Mouse (Mus musculus) G1E-ER4 (cell line): ENCODE data around the gene Lamp5. TPM values are rescaled to one million over a fixed set of nuclear protein-coding genes. Genes with fewer than 3 reads are reported as not detected.

Experiments used
- GATA1 ChIP-seq: IDR thresholded peaks from one replicate; pipeline ENCODE4 v1.8.0; 2012; ENCODE audit warnings: low read length, inconsistent platforms
- polyA plus RNA-seq: library from polyadenylated mRNA; stranded (reverse); fragments of >175 nt; gene quantifications from 2 replicates; pipeline ENCODE4 v1.2.3, GENCODE M21; 2012

Lamp5 gene
- polyA plus RNA-seq: not detected in 2 replicates

DNA sequence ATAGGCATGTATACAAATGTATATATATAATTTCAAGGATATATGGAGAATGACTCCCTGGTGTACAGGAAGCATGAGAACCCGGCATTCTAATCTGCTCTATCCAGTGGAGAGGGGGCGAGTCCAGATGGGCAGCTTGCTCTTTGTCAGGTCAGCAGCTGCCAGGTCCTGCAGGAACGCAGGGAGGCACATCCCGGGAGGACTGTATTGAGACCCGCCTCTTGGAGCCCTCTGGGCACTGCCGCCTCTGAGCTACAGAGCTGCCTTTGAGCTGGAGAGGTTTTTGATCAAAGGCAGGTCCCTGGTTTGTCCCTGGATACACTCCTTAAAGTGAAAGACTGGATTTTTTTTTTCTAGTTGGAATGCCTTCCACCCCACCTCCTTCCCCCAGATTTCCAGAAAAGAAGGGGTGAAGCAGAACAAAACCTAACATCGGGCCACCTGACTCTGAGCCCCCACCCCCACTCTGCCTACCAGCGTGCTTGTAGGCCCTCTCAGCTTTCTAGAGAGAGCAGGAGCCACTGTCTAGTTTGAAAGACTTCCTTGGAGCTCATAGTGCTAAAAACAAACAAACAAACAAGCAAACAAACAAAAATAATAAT lies at the start of gene Lamp5:
Lamp5 (plus strand) TSS at position 552 of the 602 bp plus-strand sequence.
- no peak for TF ChIP-seq GATA1

DNA sequence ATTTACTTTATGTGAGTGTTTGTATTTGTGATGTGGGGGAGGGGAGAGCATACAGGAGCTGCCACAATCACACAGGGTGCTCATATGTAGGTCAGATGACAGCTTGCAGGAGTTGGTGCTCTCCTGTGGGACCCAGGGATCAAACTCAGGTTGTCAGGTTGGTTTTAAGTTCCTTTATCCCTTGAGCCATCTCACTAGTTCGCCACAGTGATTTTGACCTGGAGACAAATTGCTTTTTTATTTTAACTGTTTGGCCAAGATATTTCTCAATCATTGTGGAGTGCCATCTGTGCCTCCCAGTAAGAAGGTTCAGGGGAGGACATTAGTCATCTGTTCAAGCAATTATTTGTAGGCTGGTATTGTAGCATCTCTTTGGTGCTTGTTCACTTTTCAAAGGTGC lies 48.2 kb upstream of the Lamp5 start:
- TF ChIP-seq GATA1: no peak

DNA sequence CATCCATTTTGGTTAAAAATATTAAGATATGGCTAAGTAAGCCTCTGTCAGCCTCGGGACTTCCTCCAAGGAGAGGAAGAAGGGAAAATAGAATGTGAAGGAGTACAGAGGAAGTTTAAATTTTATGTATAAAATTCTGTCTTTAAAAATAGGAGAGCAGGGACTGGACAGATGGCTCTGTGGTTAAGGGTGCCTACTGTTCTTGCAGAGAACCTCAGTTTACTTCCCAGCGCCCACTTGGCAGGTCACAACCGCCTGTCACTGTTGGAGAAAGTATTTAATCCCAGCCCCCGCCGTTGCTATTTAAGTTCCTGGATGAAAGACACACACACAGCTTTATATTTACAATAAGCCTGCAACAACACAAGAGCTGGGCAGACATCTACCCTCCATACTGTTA lies 45.8 kb upstream of the Lamp5 start:
- TF ChIP-seq GATA1: no peak

DNA sequence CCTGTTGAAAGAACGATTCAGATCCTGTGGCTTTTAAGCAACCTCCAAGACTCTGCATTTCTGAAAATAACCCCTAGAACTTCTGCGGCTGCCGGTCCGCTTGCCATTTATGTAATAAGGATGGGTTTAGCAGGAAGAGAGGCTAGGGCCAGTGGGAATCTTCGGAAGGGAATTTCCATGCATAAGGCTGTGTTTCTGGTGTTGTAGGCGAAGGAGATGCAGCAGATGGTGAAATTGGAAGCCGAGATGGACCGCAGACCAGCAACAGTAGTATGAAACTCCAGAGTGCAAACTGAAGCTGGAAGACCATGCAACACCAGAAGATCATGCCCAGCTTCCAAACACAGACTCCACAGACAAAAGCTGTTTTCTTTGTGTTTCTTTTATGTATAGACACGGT lies 39.3 kb upstream of the Lamp5 start:
- TF ChIP-seq GATA1: no peak

DNA sequence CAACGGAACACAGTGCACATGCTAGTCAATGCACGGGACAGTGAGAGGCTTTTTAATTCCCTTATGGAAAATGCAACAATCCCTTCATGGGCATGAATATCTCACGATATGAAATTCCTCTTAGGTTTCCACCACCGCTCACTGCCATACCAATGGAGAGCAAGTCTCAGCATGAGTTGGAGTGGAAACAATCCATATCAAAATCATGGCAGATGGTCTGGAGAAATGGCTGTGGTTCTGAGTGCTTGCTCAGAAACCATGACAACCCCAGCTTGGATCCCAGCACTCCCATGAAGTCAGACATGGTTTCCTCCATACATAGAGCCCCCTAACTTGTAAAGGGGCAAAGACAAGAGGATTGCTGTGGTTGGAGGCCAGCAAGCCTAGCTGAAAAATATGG lies 3.6 kb upstream of the Lamp5 start:
- no peak for TF ChIP-seq GATA1

DNA sequence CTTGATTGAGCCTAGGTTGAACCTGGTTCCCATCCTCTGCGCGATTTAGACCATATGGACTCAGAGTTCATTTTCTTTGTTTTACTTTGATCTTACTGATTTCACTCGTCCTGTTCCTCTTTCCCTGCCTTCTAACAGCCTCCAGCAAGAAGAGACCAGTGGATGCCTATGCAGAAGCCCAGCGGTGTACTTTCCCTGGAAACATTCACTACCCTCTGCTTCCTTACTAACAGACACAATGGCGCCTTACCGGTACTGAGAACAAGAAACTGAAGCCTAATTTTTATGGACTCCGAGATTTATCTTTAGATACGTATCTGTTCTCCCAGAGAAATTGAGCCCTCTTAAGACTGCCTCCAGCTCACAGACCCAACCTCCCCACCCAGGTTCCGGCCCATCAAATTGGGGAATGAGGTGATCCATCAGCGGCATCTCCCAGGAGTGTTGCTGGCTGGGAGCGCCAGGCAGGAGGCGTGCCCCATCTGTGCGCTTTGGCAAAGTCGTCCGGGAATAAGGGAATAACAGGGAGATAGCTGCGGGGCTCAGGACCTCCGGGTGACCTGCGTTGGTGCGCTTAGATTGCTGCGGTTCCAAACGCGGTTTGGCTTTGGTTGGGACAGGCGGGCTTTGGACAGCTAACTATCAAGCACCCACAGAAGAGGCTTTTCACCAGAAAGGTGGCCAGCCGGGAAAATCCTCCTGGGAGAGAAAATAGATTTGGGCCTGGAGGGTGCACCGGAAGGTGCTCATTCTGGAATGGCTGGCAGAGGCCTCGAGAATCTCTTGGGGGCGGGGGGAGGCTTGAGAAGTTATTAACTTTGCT lies 1.0 kb upstream of the Lamp5 start:
- TF ChIP-seq GATA1: no peak

DNA sequence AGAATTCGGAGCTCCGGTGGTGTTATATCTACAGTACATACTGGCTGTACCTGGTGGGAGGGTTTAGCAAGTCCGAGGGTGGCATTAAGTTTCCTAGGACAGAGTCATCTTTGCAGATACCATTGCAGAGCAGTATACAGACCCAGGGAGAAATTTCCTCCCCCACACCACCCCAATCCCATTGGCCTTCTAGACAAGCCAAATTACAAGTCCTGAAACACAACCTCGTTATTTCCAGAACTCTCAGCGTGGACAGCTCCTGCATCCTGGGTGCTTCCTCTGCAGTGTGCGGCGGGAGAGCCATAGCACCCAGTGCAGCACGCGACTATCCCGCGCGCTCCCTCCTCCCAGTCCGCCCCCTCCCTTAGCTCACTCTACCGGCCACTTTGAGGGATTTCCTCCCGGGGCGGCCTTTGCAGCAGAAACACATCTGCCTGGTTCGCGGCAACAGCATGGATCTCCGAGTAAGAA lies 5.9 kb downstream of the Lamp5 start:
- TF ChIP-seq GATA1: no peak

DNA sequence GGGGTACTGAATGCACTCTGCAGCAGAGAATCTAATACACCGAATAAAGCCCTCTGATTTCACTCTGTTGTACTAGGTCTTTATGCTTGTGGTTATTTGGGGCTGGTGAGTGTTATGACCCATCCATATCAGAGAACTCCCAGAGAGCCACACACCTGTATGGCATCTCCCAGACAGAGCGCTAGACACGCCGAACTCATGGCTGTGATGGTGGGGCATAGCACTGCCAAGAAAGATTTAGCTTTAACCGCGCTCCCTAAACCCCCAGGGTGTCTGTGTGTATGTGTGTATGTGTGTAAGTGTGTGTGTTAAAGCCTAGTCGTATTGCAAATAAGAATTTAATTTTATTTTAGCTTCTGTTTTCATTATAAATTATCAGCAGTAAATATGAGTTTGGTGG lies 6.4 kb downstream of the Lamp5 start:
- no peak for TF ChIP-seq GATA1

DNA sequence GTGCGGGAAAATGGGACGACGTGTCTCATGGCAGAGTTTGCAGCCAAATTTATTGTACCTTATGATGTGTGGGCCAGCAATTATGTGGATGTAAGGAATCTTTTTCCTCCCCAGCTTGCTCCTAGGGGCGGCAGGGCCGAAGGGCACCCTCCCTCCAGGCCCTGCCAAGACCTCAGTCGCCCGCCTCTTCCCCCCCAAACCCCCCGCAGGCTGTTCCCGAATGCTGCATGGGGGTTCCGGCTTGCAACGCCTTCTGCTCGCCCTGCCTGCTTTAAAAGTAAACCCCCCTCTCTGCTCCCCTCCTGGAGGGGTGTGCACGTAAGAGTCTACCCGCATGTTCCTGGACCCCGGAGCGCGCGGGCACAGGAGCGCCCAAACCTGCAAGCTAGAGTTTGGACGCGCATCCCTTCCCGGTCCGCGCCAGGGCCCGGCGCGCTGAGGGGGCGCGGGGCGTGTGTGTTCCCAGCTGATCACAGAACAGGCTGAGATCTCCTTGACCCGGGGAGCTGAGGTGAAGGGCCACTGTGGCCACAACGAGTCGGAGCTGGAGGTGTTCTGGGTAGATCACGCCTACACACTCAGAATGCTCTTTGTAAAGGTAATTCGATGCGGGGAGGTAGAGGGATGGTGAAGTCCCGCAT lies 7.1 kb downstream of the Lamp5 start:
- TF ChIP-seq GATA1: no peak

DNA sequence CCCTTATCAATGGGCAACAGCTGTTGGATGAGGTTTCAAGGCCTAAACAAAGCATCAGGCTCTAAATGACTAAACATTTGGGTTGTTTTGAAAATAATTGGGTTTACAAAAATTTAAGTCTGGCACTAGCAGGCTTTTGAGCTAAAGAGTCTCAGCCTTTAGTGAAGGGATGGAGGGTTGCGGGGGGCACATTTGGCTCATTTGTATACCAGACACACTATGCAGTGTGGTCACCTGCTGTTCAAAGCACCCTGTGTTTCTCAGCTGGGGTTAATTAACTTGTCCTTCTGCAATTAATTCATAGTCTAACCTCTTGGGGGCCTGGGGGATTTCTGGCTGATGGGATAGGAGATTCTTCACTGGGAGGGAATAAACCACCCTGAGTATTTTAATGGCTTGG lies 12.3 kb downstream of the Lamp5 start:
- no peak for TF ChIP-seq GATA1

DNA sequence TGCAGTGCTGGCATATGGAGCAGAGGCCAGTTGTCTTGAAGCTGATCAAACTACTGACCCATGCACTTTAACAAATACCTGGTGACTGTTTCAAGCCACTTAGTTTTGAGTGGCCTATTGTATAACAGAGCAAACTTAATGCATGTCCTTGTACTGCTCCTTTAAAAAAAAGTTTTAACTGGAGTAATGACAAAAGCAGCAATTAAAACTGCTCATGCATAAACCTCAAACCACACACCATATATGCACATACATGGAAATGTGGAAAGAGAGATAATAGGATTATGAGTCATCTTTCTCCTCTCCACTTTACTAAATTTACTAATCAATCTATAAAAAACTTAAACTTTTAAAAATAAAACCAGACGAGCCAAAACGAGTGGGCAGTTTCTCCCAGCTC lies 43.9 kb downstream of the Lamp5 start:
- TF ChIP-seq GATA1: no peak

DNA sequence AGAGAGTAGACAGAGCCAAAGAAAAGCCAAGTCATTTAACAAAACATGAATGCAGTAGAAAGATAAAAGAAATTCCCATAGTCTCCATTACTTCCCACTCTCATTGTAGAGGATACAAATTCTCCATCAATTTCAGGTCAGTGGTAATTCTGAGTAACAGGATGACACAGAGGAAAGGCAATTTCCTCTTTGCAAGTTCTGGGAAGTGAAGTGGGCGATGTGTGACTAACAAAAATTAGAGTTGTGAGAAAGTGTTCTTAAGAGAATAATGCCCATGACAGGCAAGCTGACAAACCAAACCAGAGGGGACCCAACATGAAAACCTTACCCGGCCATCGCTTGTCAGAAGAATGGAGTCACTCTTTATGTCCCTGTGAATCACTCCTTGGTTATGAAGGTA lies 45.1 kb downstream of the Lamp5 start:
- no peak for TF ChIP-seq GATA1

DNA sequence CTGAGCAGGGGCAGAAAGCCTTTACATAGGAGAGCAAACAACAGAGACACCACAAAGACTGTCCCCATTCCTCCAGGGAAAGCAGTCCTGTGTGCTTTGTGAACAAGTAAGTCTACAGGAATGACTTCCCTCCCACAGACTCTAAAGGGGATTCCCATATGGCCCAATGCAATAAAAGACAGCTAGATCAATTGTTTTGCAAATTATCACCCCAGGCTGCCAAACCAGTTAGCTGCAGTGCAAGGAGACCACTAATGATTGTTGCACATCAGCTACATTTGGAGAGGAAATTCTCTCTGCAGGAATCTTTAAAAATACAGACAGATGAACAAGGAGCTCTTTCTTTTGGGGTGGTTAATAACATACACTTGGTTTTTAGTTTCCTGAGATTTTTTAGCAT lies 55.6 kb downstream of the Lamp5 start:
- no peak for TF ChIP-seq GATA1

DNA sequence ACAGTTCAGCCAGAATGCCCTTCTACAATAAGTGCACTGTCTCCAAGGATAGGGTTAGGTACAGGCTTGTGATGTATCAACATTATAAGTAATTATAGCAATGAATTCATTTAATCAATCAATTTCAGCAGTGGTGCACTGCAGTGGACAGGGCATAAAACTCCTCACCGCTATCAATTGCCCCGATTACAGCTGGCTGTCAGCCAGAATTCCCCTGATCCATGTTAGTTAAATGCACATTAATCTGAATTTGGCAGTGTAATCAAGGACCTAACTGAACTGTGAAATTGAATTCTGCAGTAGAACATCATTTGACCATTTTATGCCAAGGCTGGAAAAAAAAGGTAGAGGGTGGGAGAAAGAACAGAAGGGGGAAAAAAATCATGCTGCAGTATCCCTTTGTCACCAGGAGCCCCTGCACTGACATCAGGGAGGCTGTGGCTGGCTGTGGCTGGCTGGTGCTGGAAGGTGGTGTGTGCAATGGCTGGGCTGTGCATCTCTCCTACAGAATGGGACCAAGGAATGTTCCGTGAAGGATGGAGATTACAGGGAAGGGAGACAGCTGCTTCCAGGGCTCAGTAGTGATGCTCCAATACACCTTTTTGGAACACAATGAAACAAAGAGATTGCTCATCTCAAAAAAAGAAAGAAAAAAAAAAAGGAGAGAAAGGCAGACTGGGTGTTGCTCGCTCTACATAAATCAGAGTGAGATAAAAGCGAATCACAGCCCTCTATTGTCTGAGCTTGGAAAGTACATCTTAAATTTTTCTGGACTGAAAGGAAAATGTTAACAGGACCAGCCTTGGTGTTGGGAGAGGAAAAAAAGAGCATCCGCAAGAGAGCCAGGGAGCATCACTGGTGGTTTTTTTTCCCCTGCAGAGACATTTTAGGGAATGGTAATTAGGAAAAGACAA lies 56.3 kb downstream of the Lamp5 start:
- no peak for TF ChIP-seq GATA1

DNA sequence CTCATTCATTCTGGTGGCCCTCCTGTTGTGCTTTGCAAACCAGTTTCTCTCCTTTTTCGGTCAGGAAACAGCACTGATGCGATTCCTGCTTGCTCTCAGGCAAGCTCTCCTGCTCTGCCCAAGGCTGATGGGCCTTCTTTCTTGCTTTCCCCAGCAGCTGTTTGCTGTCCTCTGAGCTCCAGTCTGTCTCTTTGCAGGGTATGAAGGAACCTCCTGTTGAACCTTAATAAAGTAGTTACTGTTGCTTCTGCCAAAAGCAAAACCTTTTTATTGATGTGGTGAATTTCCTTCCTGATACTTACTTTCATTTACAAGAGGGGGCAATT lies 57.0 kb downstream of the Lamp5 start:
- TF ChIP-seq GATA1: no peak

DNA sequence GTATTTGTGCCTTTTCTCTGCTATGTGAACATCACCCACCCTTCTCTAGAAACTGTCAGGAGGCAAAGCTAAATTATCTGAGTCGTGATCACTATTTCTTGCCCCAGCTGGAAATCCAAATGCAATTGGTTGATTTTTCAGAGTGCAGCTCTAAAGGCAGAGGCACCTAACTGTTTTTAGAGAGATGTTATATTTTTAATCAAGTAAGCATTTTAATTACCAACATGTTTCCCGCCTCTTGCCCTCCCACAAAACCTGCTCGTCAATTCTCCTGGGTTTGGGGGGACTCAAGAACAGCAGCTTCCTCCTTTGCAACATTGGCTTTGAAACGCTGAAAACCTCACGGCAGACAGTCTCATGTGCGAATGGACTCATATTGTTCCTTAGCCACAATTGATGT lies 61.3 kb downstream of the Lamp5 start:
- no peak for TF ChIP-seq GATA1
